Mouse (Mus musculus) heart, embryonic 13.5 days (tissue): ENCODE data around the gene Frem2. TPM values are rescaled to one million over a fixed set of nuclear protein-coding genes. Genes with fewer than 3 reads are reported as not detected.

Experiments
- polyA plus RNA-seq: library from polyadenylated mRNA; unstranded; fragments of >200 nt; fragmentation: Nextera tagmentation; extraction: Ambion mirVana; gene quantifications from 2 replicates; pipeline ENCODE4 v1.2.1, GENCODE M21; 2015

The Frem2 gene
- polyA plus RNA-seq, 1 experiment from 2014 or later: 3.7 TPM

Other genes starting within 250 kb of the Frem2 start
- gene Nhlrc3, start 194.0 kb downstream of the Frem2 start, polyA plus RNA-seq: 6.2 and 6.5 TPM in 2 replicates
- gene Proser1, start 193.7 kb downstream of the Frem2 start, polyA plus RNA-seq: 11.7 and 12.7 TPM in 2 replicates
- gene Stoml3, start 168.7 kb downstream of the Frem2 start, polyA plus RNA-seq: not detected in 2 replicates
- gene Gm10985, start 187.7 kb upstream of the Frem2 start, polyA plus RNA-seq: not detected in 2 replicates
- gene Ufm1, start 206.5 kb upstream of the Frem2 start, polyA plus RNA-seq: 77.4 and 80.0 TPM in 2 replicates